Mouse (Mus musculus): ENCODE data around the gene Lamc1.

GRCm38 (mm10) chr1:153185828-153186803 lies 146.5 kb downstream of the Lamc1 start, which contains the start of gene Lamc2:
- TF ChIP-seq CTCF (IDR thresholded peaks at IDR 0.05; ENCODE audit: control insufficient read depth, insufficient read depth, insufficient replicate concordance, low read depth, low read length) = no peak
- no peak for TF ChIP-seq POLR2A (IDR thresholded peaks at IDR 0.05; ENCODE audit: control insufficient read depth, low read depth, low read length)

Measured in testis, adult 2 months (tissue).